Mouse (Mus musculus) MN1 (cell line): ENCODE data around the gene Fbxo3.
"Not testable (repeated sequence)": the region's sequence is repeated elsewhere in the genome, so short reads cannot be mapped to it uniquely, and the experiment has no call there.

Experiments used
- DNase-seq: peaks from one replicate; pipeline ENCODE4 v3.0.0-alpha.2; 2016; ENCODE audit warnings: low spot score

Gene Fbxo3

DNA sequence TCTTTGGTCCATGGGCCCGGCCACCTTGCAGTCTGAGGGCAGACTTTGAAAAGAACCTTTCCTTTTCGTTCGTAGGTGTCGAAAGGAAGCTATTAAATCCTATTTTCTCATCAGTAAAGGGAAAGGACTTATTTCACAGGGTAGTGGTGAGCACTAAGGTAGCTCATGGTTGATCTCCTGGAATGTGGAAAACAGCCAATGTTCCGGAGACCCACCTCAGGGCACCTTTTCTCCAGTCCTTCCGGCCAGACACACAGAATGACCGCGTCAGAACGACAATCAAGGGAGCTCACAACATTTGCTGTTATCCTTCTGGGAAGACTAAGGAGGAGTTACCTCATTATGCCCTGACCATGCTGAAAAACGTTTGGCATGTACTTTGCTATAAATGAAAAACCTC, 68.7 kb downstream of the Fbxo3 start:
- no peak for DNase-seq

DNA sequence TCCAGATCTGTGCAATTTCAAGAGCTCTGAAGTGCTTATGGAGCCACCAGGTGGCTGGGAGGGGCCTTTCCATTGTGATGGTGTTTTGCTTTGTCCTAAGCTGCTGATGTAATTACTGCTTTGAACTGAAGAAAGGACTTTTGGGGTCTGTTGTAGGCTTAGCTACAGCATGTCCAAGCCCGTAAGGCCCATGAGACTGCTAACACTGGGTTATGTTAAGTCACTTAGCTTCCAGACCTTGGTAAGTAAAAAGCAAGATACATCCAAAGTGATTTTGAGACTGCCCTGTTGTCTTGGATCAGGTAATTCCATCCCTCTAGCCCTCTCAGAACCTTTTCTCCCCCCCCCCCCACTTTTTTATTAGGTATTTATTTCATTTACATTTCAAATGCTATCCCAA, 69.3 kb downstream of the Fbxo3 start:
- DNase-seq: not testable (repeated sequence)

DNA sequence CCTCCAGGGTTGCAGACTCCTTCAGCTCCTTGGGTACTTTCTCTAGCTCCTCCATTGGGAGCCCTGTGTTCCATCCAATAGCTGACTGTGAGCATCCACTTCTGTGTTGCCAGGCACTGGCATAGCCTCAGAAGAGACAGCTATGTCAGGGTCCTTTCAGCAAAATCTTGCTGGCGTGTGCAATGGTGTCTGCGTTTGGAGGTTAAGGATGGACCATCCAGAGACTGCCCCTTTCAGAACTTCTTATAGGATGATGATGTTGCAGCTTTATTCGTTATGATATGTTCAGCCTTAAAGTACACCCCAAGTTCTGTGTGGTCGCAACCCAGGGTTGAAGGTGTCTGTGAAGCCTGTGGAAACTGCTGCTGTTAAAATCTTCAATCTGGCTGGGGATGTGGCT, 69.9 kb downstream of the Fbxo3 start:
- DNase-seq: not testable (repeated sequence)

DNA sequence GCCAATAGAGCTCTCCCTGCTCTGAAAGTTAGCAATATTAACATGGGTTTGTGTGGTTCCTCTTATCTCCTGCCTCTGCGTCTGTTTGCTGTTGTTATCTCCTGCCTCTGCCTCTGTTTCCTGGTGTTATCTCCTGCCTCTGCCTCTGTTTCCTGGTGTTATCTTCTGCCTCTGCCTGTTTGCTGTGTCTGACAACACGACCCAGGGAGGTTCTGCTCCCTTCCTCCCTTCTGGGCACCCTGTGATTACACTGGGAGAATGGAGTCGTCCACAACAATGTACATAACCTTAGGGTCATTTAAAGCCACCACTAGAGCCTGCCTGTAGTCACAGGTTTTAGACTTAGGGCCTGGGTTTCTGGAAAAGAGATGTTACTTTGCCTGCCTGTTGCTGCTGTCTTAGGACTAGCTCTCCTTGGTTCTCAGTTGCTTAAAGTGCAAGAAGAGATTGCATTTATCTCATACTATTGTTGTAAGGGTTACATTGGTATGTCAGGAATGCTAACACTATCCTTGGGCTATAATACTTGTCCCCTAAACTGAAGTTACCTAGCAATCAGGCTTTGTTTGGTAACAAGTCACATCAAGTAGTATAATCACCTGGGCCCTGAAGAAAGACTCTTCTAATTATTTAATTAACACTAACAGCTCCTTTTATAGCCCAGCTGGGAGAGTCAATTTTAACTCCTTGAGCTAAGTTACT, 71.2 kb downstream of the Fbxo3 start:
- no peak for DNase-seq

DNA sequence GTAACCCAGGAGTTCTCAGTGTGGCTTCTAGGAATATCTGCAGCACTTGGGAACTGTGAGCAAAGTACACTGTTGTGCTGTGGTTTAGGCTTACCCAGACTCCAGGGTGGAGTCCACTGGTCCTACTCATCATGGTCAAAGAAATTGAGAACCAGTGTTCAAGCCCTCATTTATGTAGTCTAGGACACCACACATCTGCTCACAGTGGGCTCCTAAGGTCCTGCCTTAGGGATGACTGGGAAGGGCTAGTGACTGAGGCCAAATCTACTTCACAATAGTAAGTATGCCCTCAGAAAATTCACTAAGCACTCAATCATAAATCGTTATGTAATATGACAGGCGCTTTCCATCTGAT, 71.7 kb downstream of the Fbxo3 start:
- no peak for DNase-seq

DNA sequence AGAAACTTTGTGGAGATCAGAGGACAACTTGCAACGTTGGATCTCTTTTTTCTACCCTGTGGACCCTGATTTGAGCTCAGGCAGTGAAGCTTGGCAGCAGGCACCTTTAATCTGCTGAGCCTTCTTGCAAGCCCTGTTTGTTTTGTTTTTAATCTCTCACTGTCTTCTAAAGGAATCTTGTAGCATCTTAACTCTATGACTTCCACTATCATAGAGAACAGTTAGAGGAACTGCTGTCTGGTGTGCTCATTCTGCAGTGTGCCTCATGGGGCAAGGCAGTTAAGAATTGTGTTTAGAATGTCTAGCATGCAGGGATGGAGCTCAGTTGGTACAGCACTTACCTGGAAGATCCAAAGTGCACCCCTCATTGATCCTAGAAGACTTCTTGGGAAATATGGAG, 72.4 kb downstream of the Fbxo3 start:
- DNase-seq: no peak

DNA sequence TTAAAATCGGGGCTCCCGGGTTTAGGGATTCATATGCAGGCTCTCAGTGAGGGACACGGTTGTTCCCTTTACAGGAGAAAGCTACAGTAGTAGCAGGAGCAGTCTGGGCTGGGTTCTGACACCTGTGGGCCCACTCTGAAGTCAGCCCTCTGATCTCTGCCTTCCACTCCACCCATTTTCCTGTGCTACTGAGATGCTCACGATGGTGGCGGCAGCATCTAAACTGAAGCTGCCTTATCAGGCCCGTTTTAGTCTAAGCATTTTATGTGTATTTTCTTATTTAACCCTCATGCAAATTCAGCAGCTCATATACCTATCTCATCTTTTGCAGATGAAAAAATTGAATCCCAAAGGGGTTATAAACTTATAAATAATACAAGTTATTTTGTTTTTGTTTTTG, 77.3 kb downstream of the Fbxo3 start:
- DNase-seq: no peak

DNA sequence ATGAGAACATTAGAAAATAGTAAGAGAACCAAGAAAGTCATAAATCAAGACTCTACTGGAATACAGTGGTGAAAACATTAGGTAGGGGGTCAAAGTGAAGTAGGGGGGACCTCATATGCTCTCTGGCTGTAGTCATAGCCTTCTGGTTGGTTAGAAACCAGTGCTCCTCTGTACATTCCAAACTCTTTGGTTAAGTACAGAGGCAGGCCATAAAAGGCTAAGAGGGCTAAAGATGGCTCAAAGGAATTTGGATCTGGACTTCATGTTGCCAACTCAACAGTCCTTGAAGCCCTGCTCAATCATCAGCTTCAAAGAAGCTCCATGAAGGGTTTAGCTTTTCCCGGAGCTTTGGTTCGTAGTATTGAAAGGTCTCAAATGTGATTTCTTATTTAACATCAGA, 81.5 kb downstream of the Fbxo3 start:
- not testable (repeated sequence) for DNase-seq

DNA sequence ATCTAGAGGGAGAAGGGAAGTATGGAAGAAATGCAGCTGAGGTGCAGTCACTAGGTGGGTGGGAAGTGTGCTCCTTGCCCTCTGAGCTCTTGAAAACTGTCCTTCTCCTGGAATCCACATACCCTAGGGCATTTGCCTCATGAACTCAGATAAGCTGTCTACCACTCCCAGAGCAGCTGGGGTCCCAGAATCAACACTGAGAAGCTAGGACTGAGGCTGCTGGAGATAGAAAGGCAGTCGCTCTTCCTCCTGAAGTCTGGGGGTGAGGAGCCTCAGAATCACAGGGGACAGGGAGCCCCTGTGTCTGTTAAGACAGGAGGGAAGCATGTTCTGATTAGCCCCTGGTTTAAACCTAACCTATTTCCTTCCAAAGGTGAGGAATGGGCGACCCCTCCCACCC, 82.0 kb downstream of the Fbxo3 start:
- DNase-seq: no peak

DNA sequence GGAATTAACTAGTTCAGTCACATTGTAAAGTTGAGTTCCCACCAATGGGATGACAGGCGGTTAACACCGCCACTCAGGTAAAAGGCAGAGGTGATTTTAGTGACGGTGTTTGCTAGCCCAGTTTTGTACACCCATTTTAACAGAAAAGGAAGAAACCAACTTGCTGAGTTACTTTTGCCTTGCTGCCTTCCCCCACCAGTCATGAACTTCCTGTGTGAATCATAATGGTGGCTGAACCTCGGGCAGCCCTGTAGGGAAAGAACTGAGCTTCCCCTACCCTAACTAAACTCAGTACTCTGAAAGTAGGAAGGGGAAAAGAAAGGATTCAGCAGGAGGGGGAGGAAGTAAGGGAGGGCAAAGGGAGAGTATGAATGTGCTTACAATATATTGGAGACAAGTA, 82.5 kb downstream of the Fbxo3 start:
- DNase-seq: no peak

DNA sequence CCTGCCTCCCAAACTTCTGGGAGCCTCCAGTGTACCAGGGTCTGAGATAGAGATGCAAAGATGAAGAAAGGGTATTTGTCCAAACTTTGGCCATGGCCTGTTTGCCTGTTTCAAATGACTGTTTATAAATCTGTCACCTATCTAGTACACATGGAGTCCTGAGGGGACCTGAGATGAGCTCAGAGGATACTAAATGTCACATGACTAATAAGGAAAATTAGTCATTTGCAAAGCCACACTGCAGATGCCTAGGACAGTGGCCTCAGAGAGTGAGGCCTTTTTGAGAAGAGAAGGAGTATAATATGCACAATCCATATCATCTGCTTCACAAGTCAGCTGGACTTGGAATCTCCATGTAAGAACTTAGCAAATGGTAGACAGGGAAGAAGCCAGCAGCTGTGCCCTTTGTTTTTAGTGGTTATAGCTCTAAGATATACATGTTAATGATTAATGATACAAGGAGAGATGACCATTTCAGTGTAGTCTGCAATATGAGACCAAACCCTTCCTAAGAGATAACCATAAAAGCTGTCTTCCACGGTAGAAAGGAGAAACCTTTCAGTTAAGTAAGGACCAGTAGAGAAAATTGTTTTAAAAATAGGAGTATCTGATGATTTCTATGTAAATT, 83.8 kb downstream of the Fbxo3 start:
- DNase-seq: not testable (repeated sequence)
